Comparison of ENCODE assay signal across 17 mouse cellular contexts in the genomic region with DNA sequence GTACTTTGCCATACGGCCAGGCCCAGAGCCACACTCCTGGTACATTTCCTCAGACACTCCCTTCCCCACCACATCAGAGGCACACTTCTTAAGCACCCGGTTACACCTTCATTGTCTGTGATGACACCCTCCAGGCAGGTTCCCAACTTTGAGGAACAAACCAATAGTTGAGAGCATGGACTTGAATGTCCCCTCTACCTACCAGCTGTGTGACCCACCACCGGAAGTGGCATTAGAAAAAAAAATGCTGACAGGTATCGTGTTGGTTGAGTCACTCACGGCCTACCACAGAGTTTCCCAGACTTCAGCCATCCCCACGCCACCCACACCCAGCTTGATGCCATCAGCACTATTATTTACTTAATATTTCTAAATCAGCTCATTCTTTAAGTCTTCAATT.
DNase-seq lines count a peak whose midpoint lies in the region; ATAC-seq and TF ChIP-seq lines count a peak whose summit lies in the region.
"Had no signal": no experiment of that assay in that cellular context is flagged by ENCODE, and none has a peak within 500 bp of the region (broad histone marks: within the 10 kb centered on the region; RNA-seq: fewer than 3 reads in every experiment).

No protein-coding gene starts in this region.

- no peak overlapping the region for H3K4me2 ChIP-seq in heart, embryonic 11.5 days
- no peak overlapping the region for H3K4me2 ChIP-seq in stomach, postnatal 0 days (replicated peaks; ENCODE audit: low read depth)
- H3K4me2 ChIP-seq: forebrain, embryonic 13.5 days had no signal

- no peaks in the 10 kb centered on the region for H3K36me3 ChIP-seq in heart, embryonic 11.5 days (ENCODE audit: control insufficient read depth, insufficient read depth, low read length)
- no peaks in the 10 kb centered on the region for H3K36me3 ChIP-seq in stomach, postnatal 0 days (ENCODE audit: control insufficient read depth, insufficient read depth, low read length)

- no peak for ATAC-seq in heart, embryonic 11.5 days (replicated peaks; ENCODE audit: insufficient number of reproducible peaks, low FRiP score, low TSS enrichment)
- ATAC-seq in hematopoietic stem cell, adult 5-6 weeks (replicated peaks in 1 of 2; ENCODE audit: insufficient read depth in 1 of 2, low FRiP score in 2 of 2, low TSS enrichment in 1 of 2, low read depth in 1 of 2, poor library complexity in 2 of 2, severe bottlenecking in 2 of 2) = peak; percentile 24 to 26; a peak in 1 of 4 replicates
- peak; percentile 52 for ATAC-seq in stomach, postnatal 0 days (ENCODE audit: low FRiP score, low TSS enrichment)
- ATAC-seq: forebrain, embryonic 13.5 days had no signal

- H3K9me3 ChIP-seq in heart, embryonic 11.5 days (replicated peaks; ENCODE audit: control insufficient read depth, low read length) = no peaks in the 10 kb centered on the region
- H3K9me3 ChIP-seq in stomach, postnatal 0 days (ENCODE audit: control insufficient read depth, low read length) = no peaks in the 10 kb centered on the region
- H3K9me3 ChIP-seq: forebrain, embryonic 13.5 days had no signal

- no peak overlapping the region for H3K4me3 ChIP-seq in heart, embryonic 11.5 days (ENCODE audit: low read depth, low read length)
- H3K4me3 ChIP-seq in stomach, postnatal 0 days (ENCODE audit: low read depth, low read length) = no peak overlapping the region
- H3K4me3 ChIP-seq: forebrain, embryonic 13.5 days had no signal

- H3K27me3 ChIP-seq in heart, embryonic 11.5 days (ENCODE audit: control insufficient read depth, insufficient read depth, low read length) = no peaks in the 10 kb centered on the region
- no peaks in the 10 kb centered on the region for H3K27me3 ChIP-seq in stomach, postnatal 0 days (ENCODE audit: control insufficient read depth, insufficient read depth, low read length)
- H3K27me3 ChIP-seq: forebrain, embryonic 13.5 days had no signal

- TF ChIP-seq CTCF in stomach, postnatal 0 days (IDR thresholded peaks at IDR 0.05; ENCODE audit: low read depth) = no peak

- no peak for TF ChIP-seq EP300 in stomach, postnatal 0 days (optimal IDR thresholded peaks at IDR 0.05)

- DNase-seq in heart, adult 8-10 months (ENCODE audit: low spot score) = no peak
- peak; percentile 81 for DNase-seq in CD4-positive helper T cell, adult 2 months (ENCODE audit: low read depth, low spot score)
- no peak for DNase-seq in stomach, postnatal 0 days (ENCODE audit: low spot score)
- DNase-seq in lung, postnatal 10 days = no peak
- DNase-seq in adrenal gland, postnatal 10 days = no peak
- no peak for DNase-seq in embryo, embryonic 11 days
- DNase-seq: adrenal gland, postnatal 25 days; cerebellum, postnatal 36 days; gastrocnemius, postnatal 10 days; heart, postnatal 4 days; kidney, adult 11 months; kidney, postnatal 36 days; layer of hippocampus, postnatal 36 days; lung, postnatal 36 days had no signal

- no peak overlapping the region for H3K9ac ChIP-seq in heart, embryonic 11.5 days (ENCODE audit: low read depth, low read length)
- H3K9ac ChIP-seq in stomach, postnatal 0 days (ENCODE audit: low read length) = no peak overlapping the region
- H3K9ac ChIP-seq: forebrain, embryonic 13.5 days had no signal

- H3K27ac ChIP-seq in heart, embryonic 11.5 days (ENCODE audit: low read depth, low read length) = peak overlapping the region; percentile 42; the same call in 1 of the 2 replicates
- H3K27ac ChIP-seq in stomach, postnatal 0 days (replicated peaks) = peak overlapping the region; percentile 56

- peaks cover 40% of the 10 kb centered on the region for H3K4me1 ChIP-seq in heart, embryonic 11.5 days (ENCODE audit: control insufficient read depth, insufficient read depth, low read length)
- H3K4me1 ChIP-seq in stomach, postnatal 0 days (replicated peaks; ENCODE audit: control insufficient read depth, insufficient read depth) = no peaks in the 10 kb centered on the region

- 43% methylated on average over 6 of the region's 6 CpGs for WGBS in heart, embryonic 11.5 days (ENCODE audit: insufficient replicate concordance)
- 55% methylated on average over 6 of the region's 6 CpGs for WGBS in stomach, postnatal 0 days
